Mouse (Mus musculus) thymus, adult 2 months (tissue): ENCODE data around the gene Hook2.

Source experiments
- CTCF ChIP-seq: fragments of 200-500 bp; IDR thresholded peaks from 2 replicates; pipeline ENCODE4 v1.5.1; 2012; ENCODE audit warnings: mild to moderate bottlenecking, control low read depth, low read length, moderate library complexity, borderline replicate concordance; ENCODE audit not compliant: control insufficient read depth, poor library complexity, insufficient read depth; ENCODE audit errors: extremely low read depth
- POLR2A ChIP-seq: fragments of 200-500 bp; IDR thresholded peaks from 2 replicates; pipeline ENCODE4 v1.6.1; 2012; ENCODE audit warnings: mild to moderate bottlenecking, low read length, control low read depth, moderate library complexity; ENCODE audit not compliant: control insufficient read depth, poor library complexity, insufficient read depth; ENCODE audit errors: extremely low read depth

DNA sequence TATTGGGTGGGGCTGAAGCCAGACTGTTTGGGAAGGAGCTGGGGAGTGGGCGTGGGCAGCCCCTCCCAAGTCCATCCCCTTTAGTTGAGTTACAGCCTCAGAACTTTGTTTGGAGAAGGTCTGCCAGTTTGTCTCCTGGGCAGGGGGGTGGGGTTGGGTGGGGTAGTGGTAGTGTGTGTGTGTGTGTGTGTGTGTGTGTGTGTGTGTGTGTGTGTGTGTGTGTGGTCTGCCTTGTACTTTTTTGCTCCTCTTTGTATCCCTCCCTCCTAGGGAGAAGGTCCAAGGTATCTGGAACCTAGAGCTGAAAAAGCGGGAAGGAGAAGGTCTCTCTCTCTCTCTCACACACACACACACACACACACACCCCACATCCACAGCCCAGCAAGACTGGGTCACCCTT, 24.0 kb downstream of the Hook2 start, which contains the start of gene Best2:
- no peak for TF ChIP-seq POLR2A
- no peak for TF ChIP-seq CTCF
